Mouse (Mus musculus) heart, embryonic 16.5 days (tissue): ENCODE measurements at regions not wholly inside any gene's neighbourhood (a gene's known extent, or its start where the extent isn't known, plus 50 kb on each side); places are given as distances from the start of the nearest gene placed in this dataset.

Source experiments
- ATAC-seq: fragments of 200-750 bp; cut with Nextera tagmentation; replicated peaks from 2 replicates; pipeline ENCODE4 v1.8.0; 2017; ENCODE audit warnings: moderate number of reproducible peaks; ENCODE audit not compliant: insufficient read depth, low FRiP score; ENCODE audit errors: extremely low read depth
- H3K27ac ChIP-seq: fragments of 300-500 bp; sonication (generic); 2 replicates; pipeline ENCODE4 v1.5.1; 2014; ENCODE audit warnings: mild to moderate bottlenecking, low read length, control low read depth, moderate library complexity
- H3K27me3 ChIP-seq: fragments of 300-500 bp; sonication (generic); 2 replicates; pipeline ENCODE4 v1.6.1; 2014; ENCODE audit warnings: low read length, mixed read lengths; ENCODE audit not compliant: control insufficient read depth, insufficient read depth
- H3K36me3 ChIP-seq: fragments of 300-500 bp; sonication (generic); 2 replicates; pipeline ENCODE4 v1.6.1; 2014; ENCODE audit not compliant: control insufficient read depth, insufficient read depth
- H3K4me1 ChIP-seq: fragments of 300-500 bp; sonication (generic); 2 replicates; pipeline ENCODE4 v1.6.1; 2014; ENCODE audit warnings: low read length, mixed read lengths; ENCODE audit not compliant: control insufficient read depth, insufficient read depth
- H3K4me2 ChIP-seq: fragments of 300-500 bp; sonication (generic); 2 replicates; pipeline ENCODE4 v1.6.1; 2014; ENCODE audit warnings: low read depth, mild to moderate bottlenecking, control low read depth, low read length
- H3K4me3 ChIP-seq: fragments of 300-500 bp; sonication (generic); 2 replicates; pipeline ENCODE4 v1.5.1; 2014; ENCODE audit warnings: mild to moderate bottlenecking, control low read depth, low read length
- H3K9ac ChIP-seq: fragments of 300-500 bp; sonication (generic); 2 replicates; pipeline ENCODE4 v1.6.1; 2014; ENCODE audit warnings: low read length, control low read depth
- H3K9me3 ChIP-seq: fragments of 300-500 bp; sonication (generic); replicated peaks from 2 replicates; pipeline ENCODE4 v1.6.1; 2016; ENCODE audit warnings: low read length; ENCODE audit not compliant: control insufficient read depth
- WGBS: fragments of 180-500 bp; shearing (Covaris S2); extraction: QIAGEN DNeasy Blood & Tissue Kit; methylation state at CpG from one replicate; pipeline ENCODE4 v1.1.7; 2014; 5-methylcytosine and 5-hydroxymethylcytosine counted together

DNA sequence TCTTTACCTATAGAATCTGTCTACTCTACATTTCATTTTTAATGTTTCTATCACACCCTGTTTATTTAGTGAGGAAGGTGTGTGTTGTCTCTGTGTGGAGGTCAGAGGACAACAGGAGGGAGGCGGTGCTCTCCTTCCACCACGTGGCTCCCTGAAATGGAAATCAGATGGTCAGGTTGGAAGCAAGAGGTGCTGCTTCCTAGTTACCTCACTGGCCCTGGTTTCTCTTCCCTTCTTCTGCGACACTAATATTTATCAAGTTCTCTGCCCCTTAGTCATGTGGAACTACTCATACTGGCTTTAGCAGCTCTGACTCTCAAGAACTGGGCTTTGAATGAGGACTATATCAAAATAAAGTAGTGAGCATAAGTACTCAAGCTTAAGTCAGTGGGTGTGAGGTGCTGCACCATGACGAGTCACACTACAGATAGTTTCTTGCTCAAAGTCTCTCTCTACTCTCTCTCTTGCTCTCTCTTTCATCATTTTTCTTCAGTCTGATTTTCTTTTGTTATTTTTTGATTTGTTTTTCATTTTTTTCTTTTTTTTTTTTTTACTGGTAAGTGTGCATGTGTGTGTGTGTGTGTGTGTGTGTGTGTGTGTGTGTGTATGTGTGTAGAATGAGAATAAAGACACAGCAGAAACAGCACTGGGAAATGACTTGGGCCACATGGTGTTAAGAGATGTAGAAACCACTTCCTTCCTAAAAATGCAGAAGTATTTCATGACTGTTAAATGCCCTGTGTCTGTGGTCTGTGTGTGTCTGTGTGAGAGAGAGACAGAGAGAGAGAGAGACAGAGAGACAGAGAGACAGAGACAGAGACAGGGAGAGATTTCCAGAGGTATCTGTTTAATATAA lies 403.2 kb upstream of the Adgrl2 start:
- Histone ChIP-seq H3K9me3 (no peaks in the 10 kb centered on the region), H3K4me3 (no peak overlapping the region), H3K36me3 (no peaks in the 10 kb centered on the region), H3K27me3 (no peaks in the 10 kb centered on the region), H3K4me1 (no peaks in the 10 kb centered on the region), H3K27ac (no peak overlapping the region), H3K9ac (no peak overlapping the region), H3K4me2 (no peak overlapping the region)
- 63% methylated on average over 4 of the region's 4 CpGs for WGBS
- ATAC-seq, result no peak

GRCm38 (mm10) chr3:149392164-149392563 lies 401.8 kb upstream of the Adgrl2 start:
- H3K27ac ChIP-seq, result no peak overlapping the region
- H3K4me1 ChIP-seq, result no peaks in the 10 kb centered on the region
- ATAC-seq, result no peak
- H3K27me3 ChIP-seq, result no peaks in the 10 kb centered on the region
- H3K9ac ChIP-seq, result no peak overlapping the region
- no peaks in the 10 kb centered on the region for H3K9me3 ChIP-seq
- no peak overlapping the region for H3K4me2 ChIP-seq
- WGBS, result 93% methylated on average over 9 of the region's 9 CpGs
- no peak overlapping the region for H3K4me3 ChIP-seq
- no peaks in the 10 kb centered on the region for H3K36me3 ChIP-seq

GRCm38 (mm10) chr3:149387537-149387936 lies 397.2 kb upstream of the Adgrl2 start:
- ATAC-seq, result no peak
- no peak overlapping the region for H3K4me2 ChIP-seq
- H3K9me3 ChIP-seq, result no peaks in the 10 kb centered on the region
- H3K27ac ChIP-seq, result no peak overlapping the region
- H3K4me3 ChIP-seq, result no peak overlapping the region
- no peaks in the 10 kb centered on the region for H3K36me3 ChIP-seq
- no peak overlapping the region for H3K9ac ChIP-seq
- H3K4me1 ChIP-seq, result peaks cover 11% of the 10 kb centered on the region
- H3K27me3 ChIP-seq, result no peaks in the 10 kb centered on the region
- WGBS, result 25% methylated on average over 3 of the region's 3 CpGs

- Histone ChIP-seq H3K9ac (no peak overlapping the region), H3K36me3 (no peaks in the 10 kb centered on the region), H3K4me2 (no peak overlapping the region), H3K4me3 (no peak overlapping the region), H3K4me1 (peaks cover 22% of the 10 kb centered on the region), H3K9me3 (no peaks in the 10 kb centered on the region), H3K27ac (no peak overlapping the region), H3K27me3 (no peaks in the 10 kb centered on the region)
- ATAC-seq, result no peak
- 29% methylated on average over 2 of the region's 2 CpGs for WGBS
Observed at GRCm38 (mm10) chr3:149386027-149386426, 395.7 kb upstream of the Adgrl2 start.

GRCm38 (mm10) chr3:149385336-149385735 lies 395.0 kb upstream of the Adgrl2 start:
- no peak overlapping the region for H3K4me3 ChIP-seq
- ATAC-seq, result no peak
- H3K4me1 ChIP-seq, result peaks cover 26% of the 10 kb centered on the region
- H3K27ac ChIP-seq, result no peak overlapping the region
- no peaks in the 10 kb centered on the region for H3K27me3 ChIP-seq
- 49% methylated on average over 6 of the region's 6 CpGs for WGBS
- H3K36me3 ChIP-seq, result no peaks in the 10 kb centered on the region
- H3K9ac ChIP-seq, result no peak overlapping the region
- no peaks in the 10 kb centered on the region for H3K9me3 ChIP-seq
- H3K4me2 ChIP-seq, result no peak overlapping the region

GRCm38 (mm10) chr3:149381559-149382245 lies 391.3 kb upstream of the Adgrl2 start:
- Histone ChIP-seq H3K4me2 (no peak overlapping the region), H3K9me3 (no peaks in the 10 kb centered on the region), H3K9ac (no peak overlapping the region), H3K27me3 (no peaks in the 10 kb centered on the region), H3K27ac (peak overlapping the region; percentile 18), H3K4me1 (peaks cover 26% of the 10 kb centered on the region), H3K4me3 (no peak overlapping the region), H3K36me3 (no peaks in the 10 kb centered on the region)
- 63% methylated on average over 10 of the region's 10 CpGs for WGBS
- no peak for ATAC-seq

DNA sequence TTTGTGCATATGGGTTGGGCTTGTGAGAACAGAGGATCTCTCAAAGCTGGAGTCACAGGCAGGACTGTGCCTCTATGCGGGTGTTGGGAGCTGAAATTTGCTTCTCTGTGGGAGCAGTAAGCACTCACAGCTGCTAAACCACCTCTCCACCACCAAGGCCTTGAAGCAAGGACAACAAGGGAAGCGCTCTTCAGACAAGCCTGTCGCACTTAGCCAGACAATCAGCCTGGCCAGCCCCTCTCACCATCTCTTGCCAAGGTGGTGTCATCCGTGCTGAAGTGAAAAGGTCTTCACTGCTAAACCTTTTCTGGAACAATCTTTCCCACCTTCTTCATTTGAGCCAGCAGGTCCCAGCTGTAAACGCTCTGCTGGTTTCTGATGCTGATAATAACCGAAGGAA lies 390.7 kb upstream of the Adgrl2 start:
- Histone ChIP-seq H3K9me3 (no peaks in the 10 kb centered on the region), H3K4me3 (no peak overlapping the region), H3K36me3 (no peaks in the 10 kb centered on the region), H3K27me3 (no peaks in the 10 kb centered on the region), H3K4me2 (no peak overlapping the region), H3K27ac (no peak overlapping the region), H3K4me1 (peaks cover 22% of the 10 kb centered on the region), H3K9ac (no peak overlapping the region)
- WGBS, result 64% methylated on average over 6 of the region's 6 CpGs
- no peak; the same call in 1 of the 2 replicates for ATAC-seq

- H3K9me3 ChIP-seq, result no peaks in the 10 kb centered on the region
- ATAC-seq, result no peak
- no peak overlapping the region for H3K4me2 ChIP-seq
- H3K36me3 ChIP-seq, result no peaks in the 10 kb centered on the region
- H3K4me3 ChIP-seq, result no peak overlapping the region
- peaks cover 15% of the 10 kb centered on the region for H3K4me1 ChIP-seq
- 70% methylated on average over 15 of the region's 15 CpGs for WGBS
- no peak overlapping the region for H3K9ac ChIP-seq
- H3K27ac ChIP-seq, result no peak overlapping the region
- no peaks in the 10 kb centered on the region for H3K27me3 ChIP-seq
Observed at GRCm38 (mm10) chr3:149379866-149380472, 389.6 kb upstream of the Adgrl2 start.
